Mouse (Mus musculus): ENCODE results near the gene Mrnip. TPM values are rescaled to one million over a fixed set of nuclear protein-coding genes. Genes with fewer than 3 reads are reported as not detected.

Mrnip gene
- polyA plus RNA-seq, 2 experiments, result 16.8 to 17.6 TPM

DNA sequence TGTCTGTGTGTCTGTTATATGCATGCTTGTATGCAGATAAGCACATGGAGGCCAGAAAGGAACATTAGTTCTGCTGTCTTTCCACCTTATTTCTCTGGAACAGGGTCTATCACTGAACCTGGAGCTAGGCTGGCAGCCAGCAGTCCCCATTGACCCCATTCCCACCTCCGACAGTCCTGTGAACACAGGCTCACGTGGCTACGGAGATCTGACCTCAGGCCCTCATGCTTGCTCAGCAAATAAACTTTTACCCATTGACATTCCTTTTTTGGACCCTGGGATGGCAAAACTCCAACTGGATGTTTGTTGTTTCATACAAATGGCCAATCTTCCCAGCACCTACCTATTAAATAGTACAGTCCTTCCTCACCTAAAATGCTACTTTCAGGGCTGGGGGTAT lies 2.1 kb downstream of the Mrnip start:
- Histone ChIP-seq H3K27me3 (ENCODE audit: control insufficient read depth, insufficient read depth, low read length) (no peaks in the 10 kb centered on the region), H3K36me3 (ENCODE audit: control insufficient read depth, insufficient read depth, low read length) (peaks cover 12% of the 10 kb centered on the region), H3K4me1 (ENCODE audit: control insufficient read depth, insufficient read depth, low read length) (peaks cover 6% of the 10 kb centered on the region; the same call in 1 of the 2 replicates), H3K9ac (ENCODE audit: low read depth, low read length, severe bottlenecking) (no peak overlapping the region), H3K4me3 (replicated peaks; ENCODE audit: low read length) (no peak overlapping the region), H3K9me3 (ENCODE audit: control insufficient read depth, low read length) (no peaks in the 10 kb centered on the region), H3K27ac (replicated peaks; ENCODE audit: low read depth, low read length) (no peak overlapping the region), H3K4me2 (replicated peaks; ENCODE audit: low read depth, low read length, severe bottlenecking) (no peak overlapping the region)
- DNase-seq (ENCODE audit: low spot score), result no peak
- no peak for TF ChIP-seq POLR2A (IDR thresholded peaks at IDR 0.05; ENCODE audit: borderline replicate concordance, extremely low read depth, insufficient read depth, insufficient read length)
- no peak for ATAC-seq (ENCODE audit: low FRiP score, low read depth)
- WGBS, result 87% methylated on average over 3 of the region's 3 CpGs

- Histone ChIP-seq H3K9ac (ENCODE audit: low read depth, low read length, severe bottlenecking) (no peak overlapping the region), H3K4me1 (ENCODE audit: control insufficient read depth, insufficient read depth, low read length) (peaks cover 6% of the 10 kb centered on the region; the same call in 1 of the 2 replicates), H3K36me3 (ENCODE audit: control insufficient read depth, insufficient read depth, low read length) (peaks cover 4% of the 10 kb centered on the region), H3K4me2 (replicated peaks; ENCODE audit: low read depth, low read length, severe bottlenecking) (no peak overlapping the region), H3K27me3 (ENCODE audit: control insufficient read depth, insufficient read depth, low read length) (no peaks in the 10 kb centered on the region), H3K9me3 (ENCODE audit: control insufficient read depth, low read length) (no peaks in the 10 kb centered on the region), H3K4me3 (replicated peaks; ENCODE audit: low read length) (no peak overlapping the region), H3K27ac (replicated peaks; ENCODE audit: low read depth, low read length) (no peak overlapping the region)
- no peak for TF ChIP-seq POLR2A (IDR thresholded peaks at IDR 0.05; ENCODE audit: borderline replicate concordance, extremely low read depth, insufficient read depth, insufficient read length)
- 70% methylated on average over 6 of the region's 6 CpGs for WGBS
- DNase-seq (ENCODE audit: low spot score) (no peak), ATAC-seq (ENCODE audit: low FRiP score, low read depth) (no peak)
Measured at GRCm38 (mm10) chr11:50177111-50177510, 2.9 kb downstream of the Mrnip start.

- 77% methylated on average over 5 of the region's 5 CpGs for WGBS
- TF ChIP-seq POLR2A (IDR thresholded peaks at IDR 0.05; ENCODE audit: borderline replicate concordance, extremely low read depth, insufficient read depth, insufficient read length), result no peak
- Histone ChIP-seq H3K27me3 (ENCODE audit: control insufficient read depth, insufficient read depth, low read length) (no peaks in the 10 kb centered on the region), H3K27ac (replicated peaks; ENCODE audit: low read depth, low read length) (no peak overlapping the region), H3K4me2 (replicated peaks; ENCODE audit: low read depth, low read length, severe bottlenecking) (no peak overlapping the region), H3K9ac (ENCODE audit: low read depth, low read length, severe bottlenecking) (no peak overlapping the region), H3K4me1 (ENCODE audit: control insufficient read depth, insufficient read depth, low read length) (peaks cover 6% of the 10 kb centered on the region; the same call in 1 of the 2 replicates), H3K36me3 (ENCODE audit: control insufficient read depth, insufficient read depth, low read length) (peaks cover 11% of the 10 kb centered on the region), H3K9me3 (ENCODE audit: control insufficient read depth, low read length) (no peaks in the 10 kb centered on the region), H3K4me3 (replicated peaks; ENCODE audit: low read length) (no peak overlapping the region)
- DNase-seq (ENCODE audit: low spot score), result no peak
- ATAC-seq (ENCODE audit: low FRiP score, low read depth), result no peak
Measured at GRCm38 (mm10) chr11:50178532-50179488, 4.6 kb downstream of the Mrnip start.

GRCm38 (mm10) chr11:50180478-50181231 lies 6.4 kb downstream of the Mrnip start:
- Histone ChIP-seq H3K9me3 (ENCODE audit: control insufficient read depth, low read length) (no peaks in the 10 kb centered on the region), H3K27ac (replicated peaks; ENCODE audit: low read depth, low read length) (no peak overlapping the region), H3K4me3 (replicated peaks; ENCODE audit: low read length) (no peak overlapping the region), H3K36me3 (ENCODE audit: control insufficient read depth, insufficient read depth, low read length) (peaks cover 11% of the 10 kb centered on the region), H3K4me1 (ENCODE audit: control insufficient read depth, insufficient read depth, low read length) (no peaks in the 10 kb centered on the region), H3K9ac (ENCODE audit: low read depth, low read length, severe bottlenecking) (no peak overlapping the region), H3K4me2 (replicated peaks; ENCODE audit: low read depth, low read length, severe bottlenecking) (no peak overlapping the region), H3K27me3 (ENCODE audit: control insufficient read depth, insufficient read depth, low read length) (no peaks in the 10 kb centered on the region)
- no peak for ATAC-seq (ENCODE audit: low FRiP score, low read depth)
- no peak for DNase-seq (ENCODE audit: low spot score)
- 76% methylated on average over 6 of the region's 6 CpGs for WGBS
- no peak for TF ChIP-seq POLR2A (IDR thresholded peaks at IDR 0.05; ENCODE audit: borderline replicate concordance, extremely low read depth, insufficient read depth, insufficient read length)

DNA sequence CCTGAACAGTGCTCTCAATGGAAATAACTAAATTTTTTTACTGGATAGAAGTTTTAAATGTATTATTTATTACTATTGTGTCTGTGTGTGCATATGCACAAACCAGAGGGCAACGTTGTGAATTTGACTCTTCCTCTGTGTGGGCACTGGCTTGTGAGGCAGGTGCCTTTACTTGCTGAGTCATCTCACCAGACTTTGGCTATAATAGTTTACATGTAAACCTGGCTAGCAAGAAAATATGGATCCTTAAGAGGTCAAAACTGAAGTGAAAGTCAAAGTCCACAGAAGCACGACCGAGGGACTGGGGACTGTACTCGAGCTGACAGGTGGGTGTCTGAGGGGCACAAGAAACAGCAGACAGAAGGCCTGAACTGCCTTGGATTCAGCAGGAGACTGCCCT lies 8.5 kb downstream of the Mrnip start:
- no peak for TF ChIP-seq POLR2A (IDR thresholded peaks at IDR 0.05; ENCODE audit: borderline replicate concordance, extremely low read depth, insufficient read depth, insufficient read length)
- DNase-seq (ENCODE audit: low spot score), result no peak
- no peak overlapping the region for H3K9ac ChIP-seq (ENCODE audit: low read depth, low read length, severe bottlenecking)
- no peak overlapping the region for H3K4me2 ChIP-seq (replicated peaks; ENCODE audit: low read depth, low read length, severe bottlenecking)
- no peak overlapping the region for H3K4me3 ChIP-seq (replicated peaks; ENCODE audit: low read length)
- no peaks in the 10 kb centered on the region for H3K9me3 ChIP-seq (ENCODE audit: control insufficient read depth, low read length)
- H3K27ac ChIP-seq (replicated peaks; ENCODE audit: low read depth, low read length), result no peak overlapping the region
- WGBS, result 88% methylated on average over 4 of the region's 4 CpGs
- H3K36me3 ChIP-seq (ENCODE audit: control insufficient read depth, insufficient read depth, low read length), result peaks cover 18% of the 10 kb centered on the region
- H3K27me3 ChIP-seq (ENCODE audit: control insufficient read depth, insufficient read depth, low read length), result no peaks in the 10 kb centered on the region
- no peaks in the 10 kb centered on the region for H3K4me1 ChIP-seq (ENCODE audit: control insufficient read depth, insufficient read depth, low read length)
- no peak for ATAC-seq (ENCODE audit: low FRiP score, low read depth)
